In genomic region chrX:58027631-58028030, GRCm38 (mm10) we compare ENCODE assay signal across 19 mouse cellular contexts. TPM values are rescaled to one million over a fixed set of nuclear protein-coding genes. Genes with fewer than 3 reads are reported as not detected.
DNase-seq lines count a peak whose midpoint lies in the region; ATAC-seq and TF ChIP-seq lines count a peak whose summit lies in the region.
"Had no signal": no experiment of that assay in that cellular context is flagged by ENCODE, and none has a peak within 500 bp of the region (broad histone marks: within the 10 kb centered on the region; RNA-seq: fewer than 3 reads in every experiment).

No protein-coding gene starts in this region.

- no peak for TF ChIP-seq EP300 in ES-Bruce4 (IDR thresholded peaks at IDR 0.05; ENCODE audit: insufficient read depth, low read depth, low read length)

- H3K36me3 ChIP-seq in E14TG2a.4 (ENCODE audit: insufficient read depth, low read length), result no peaks in the 10 kb centered on the region
- H3K36me3 ChIP-seq in ES-Bruce4 (ENCODE audit: control insufficient read depth, insufficient read depth, low read length, poor library complexity, severe bottlenecking), result no peaks in the 10 kb centered on the region
- H3K36me3 ChIP-seq in hindbrain, embryonic 15.5 days, result no peaks in the 10 kb centered on the region
- H3K36me3 ChIP-seq in midbrain, embryonic 12.5 days, result no peaks in the 10 kb centered on the region
- H3K36me3 ChIP-seq: embryonic facial prominence, embryonic 13.5 days had no signal

- H3K4me3 ChIP-seq in E14TG2a.4 (replicated peaks; ENCODE audit: low read length), result peak overlapping the region; percentile 88
- H3K4me3 ChIP-seq in ES-Bruce4 (ENCODE audit: low read depth, low read length), result peak overlapping the region; percentile 89
- no peak overlapping the region for H3K4me3 ChIP-seq in hindbrain, embryonic 15.5 days
- H3K4me3 ChIP-seq in midbrain, embryonic 12.5 days, result peak overlapping the region; percentile 24
- H3K4me3 ChIP-seq: embryonic facial prominence, embryonic 13.5 days; heart, adult 2 months had no signal

- H3K4me2 ChIP-seq in hindbrain, embryonic 15.5 days, result peak overlapping the region; percentile 23
- peak overlapping the region; percentile 56 for H3K4me2 ChIP-seq in midbrain, embryonic 12.5 days (replicated peaks)
- H3K4me2 ChIP-seq: embryonic facial prominence, embryonic 13.5 days had no signal

- no peaks in the 10 kb centered on the region for H3K27me3 ChIP-seq in E14TG2a.4 (ENCODE audit: insufficient read depth, low read length)
- H3K27me3 ChIP-seq in ES-Bruce4 (ENCODE audit: control insufficient read depth, insufficient read depth, low read length, poor library complexity, severe bottlenecking), result no peaks in the 10 kb centered on the region
- 0 out of 2 replicates have a peak, but pooled peaks cover 15% of the 10 kb centered on the region for H3K27me3 ChIP-seq in hindbrain, embryonic 15.5 days
- H3K27me3 ChIP-seq in midbrain, embryonic 12.5 days, result peaks cover 34% of the 10 kb centered on the region

- H3K9me3 ChIP-seq in E14TG2a.4 (ENCODE audit: low read length), result no peaks in the 10 kb centered on the region
- H3K9me3 ChIP-seq in ES-Bruce4 (replicated peaks; ENCODE audit: control insufficient read depth, insufficient read depth, low read length, poor library complexity, severe bottlenecking), result no peaks in the 10 kb centered on the region
- H3K9me3 ChIP-seq in hindbrain, embryonic 15.5 days, result no peaks in the 10 kb centered on the region
- H3K9me3 ChIP-seq in midbrain, embryonic 12.5 days, result no peaks in the 10 kb centered on the region
- H3K9me3 ChIP-seq: embryonic facial prominence, embryonic 13.5 days had no signal

- H3K27ac ChIP-seq in ES-Bruce4 (ENCODE audit: insufficient read depth, low read length), result peak overlapping the region; percentile 79
- no peak overlapping the region for H3K27ac ChIP-seq in hindbrain, embryonic 15.5 days (replicated peaks)
- peak overlapping the region; percentile 31 for H3K27ac ChIP-seq in midbrain, embryonic 12.5 days (replicated peaks)
- H3K27ac ChIP-seq: embryonic facial prominence, embryonic 13.5 days; heart, adult 2 months; macrophage had no signal

- WGBS in hindbrain, embryonic 15.5 days, result 17% methylated on average over 9 of the region's 9 CpGs
- 19% methylated on average over 9 of the region's 9 CpGs for WGBS in midbrain, embryonic 12.5 days

- TF ChIP-seq CTCF in E14TG2a.4 (conservative IDR thresholded peaks at IDR 0.05; ENCODE audit: low read length), result no peak
- TF ChIP-seq CTCF in ES-Bruce4 (IDR thresholded peaks at IDR 0.05; ENCODE audit: low read depth, low read length), result no peak

- no peak for ATAC-seq in hindbrain, embryonic 15.5 days (ENCODE audit: low FRiP score, low read depth)
- ATAC-seq in midbrain, embryonic 12.5 days (ENCODE audit: low FRiP score, low read depth), result no peak
- ATAC-seq: CD4-positive, CD25-positive, alpha-beta regulatory T cell, adult 4 months; inflammation-experienced regulatory T-cells, adult 6 months; liver, postnatal 0 days; Patski had no signal

- H3K9ac ChIP-seq in ES-Bruce4 (ENCODE audit: low read depth, poor library complexity, severe bottlenecking), result peak overlapping the region; percentile 76
- H3K9ac ChIP-seq in hindbrain, embryonic 15.5 days, result no peak overlapping the region
- peak overlapping the region; percentile 31; the same call in 1 of the 2 replicates for H3K9ac ChIP-seq in midbrain, embryonic 12.5 days (replicated peaks)
- H3K9ac ChIP-seq: embryonic facial prominence, embryonic 13.5 days; liver, postnatal 0 days had no signal

- H3K4me1 ChIP-seq in E14TG2a.4 (replicated peaks; ENCODE audit: low read depth, low read length) (peaks cover 55% of the 10 kb centered on the region), ES-Bruce4 (ENCODE audit: control insufficient read depth, insufficient read depth, low read length) (no peaks in the 10 kb centered on the region)
- H3K4me1 ChIP-seq in hindbrain, embryonic 15.5 days (replicated peaks), result no peaks in the 10 kb centered on the region
- no peaks in the 10 kb centered on the region for H3K4me1 ChIP-seq in midbrain, embryonic 12.5 days

- TF ChIP-seq POLR2A in ES-Bruce4 (IDR thresholded peaks at IDR 0.05; ENCODE audit: insufficient read depth, low read length), result no peak

- DNase-seq in lung, postnatal 14 days, result no peak
- no peak for DNase-seq in urinary bladder, adult 2 months (ENCODE audit: low spot score)
- DNase-seq in left cerebral cortex, postnatal 36 days (ENCODE audit: low spot score in 2 of 2), result no peak
- DNase-seq: cerebellum, postnatal 36 days; heart, adult 2 months; liver, postnatal 0 days had no signal

- intact Hi-C loops in left cerebral cortex, postnatal 36 days (cut with DNase I), result no loop called here

RNA-seq across cellular contexts. Expression of gene Zic3, which starts 5.1 kb away (rescaled TPM):
- 73.1 and 78.2 TPM in 2 replicates for polyA plus RNA-seq in ES-Bruce4 (2011; ENCODE audit: insufficient read depth, insufficient read length, low read depth, missing spikeins)
- 15.5 and 20.7 TPM in 2 replicates for polyA plus RNA-seq in hindbrain, embryonic 15.5 days (2015; fragmentation: Nextera tagmentation; extraction: Ambion mirVana)
- polyA plus RNA-seq in midbrain, embryonic 12.5 days (2016; fragmentation: Nextera tagmentation; extraction: Ambion mirVana), result 38.8 and 49.3 TPM in 2 replicates
- polyA plus RNA-seq in urinary bladder, adult 2 months (2012; rRNA removed), result not detected in 2 replicates
- 1 to 10 TPM; 3.1 to 3.4 TPM for total RNA-seq in left cerebral cortex, postnatal 36 days (2021)
- total RNA-seq: gastrocnemius, adult 8-10 months; heart, adult 2 months had no signal
- polyA plus RNA-seq: heart, adult 2 months; heart, postnatal 0 days; inflammation-experienced regulatory T-cells, adult 6 months; kidney, embryonic 14.5 days; large intestine, adult 2 months; liver, postnatal 0 days; macrophage; Patski had no signal

Comparison
In these comparisons a context has a peak if more than half of its experiments do, and no peak if none do; other contexts are left out.
1. RNA of gene Zic3, which starts 5.1 kb away (polyA plus RNA-seq): 73.1 to 78.2 TPM in ES-Bruce4, 38.8 to 49.3 TPM in midbrain, embryonic 12.5 days and 15.5 to 20.7 TPM in hindbrain, embryonic 15.5 days; not detected in urinary bladder, adult 2 months; every median in the first group is over 10 times any median in the second.